Mouse (Mus musculus) embryonic facial prominence, embryonic 12.5 days (tissue): ENCODE measurements around the gene Foxp2. TPM values are rescaled to one million over a fixed set of nuclear protein-coding genes. Genes with fewer than 3 reads are reported as not detected.

Experiments used
- ATAC-seq: fragments of 200-750 bp; cut with Nextera tagmentation; 2 replicates; pipeline ENCODE4 v1.8.0; 2017; ENCODE audit not compliant: insufficient number of reproducible peaks, insufficient read depth, low FRiP score, low TSS enrichment
- H3K27ac ChIP-seq: fragments of 300-500 bp; sonication (generic); 2 replicates; pipeline ENCODE4 v1.5.1; 2016; ENCODE audit warnings: mild to moderate bottlenecking
- H3K27me3 ChIP-seq: fragments of 300-500 bp; sonication (generic); 2 replicates; pipeline ENCODE4 v1.6.1; 2016; ENCODE audit warnings: mild to moderate bottlenecking, moderate library complexity
- H3K36me3 ChIP-seq: fragments of 300-500 bp; sonication (generic); 2 replicates; pipeline ENCODE4 v1.6.1; 2016; ENCODE audit warnings: mild to moderate bottlenecking
- H3K4me1 ChIP-seq: fragments of 300-500 bp; sonication (generic); 2 replicates; pipeline ENCODE4 v1.6.1; 2016
- H3K4me2 ChIP-seq: fragments of 300-500 bp; sonication (generic); replicated peaks from 2 replicates; pipeline ENCODE4 v1.6.1; 2016; ENCODE audit warnings: mild to moderate bottlenecking, moderate library complexity
- H3K4me3 ChIP-seq: fragments of 300-500 bp; sonication (generic); 2 replicates; pipeline ENCODE4 v1.5.1; 2016; ENCODE audit warnings: mild to moderate bottlenecking
- H3K9ac ChIP-seq: fragments of 300-500 bp; sonication (generic); 2 replicates; pipeline ENCODE4 v1.6.1; 2016; ENCODE audit warnings: mild to moderate bottlenecking, moderate library complexity
- H3K9me3 ChIP-seq: fragments of 300-500 bp; sonication (generic); 2 replicates; pipeline ENCODE4 v1.6.1; 2016; ENCODE audit warnings: mild to moderate bottlenecking, moderate library complexity
- WGBS: fragments of 180-500 bp; shearing (Covaris S2); methylation state at CpG from one replicate; pipeline ENCODE4 v1.1.7; 2016; 5-methylcytosine and 5-hydroxymethylcytosine counted together
- polyA plus RNA-seq: library from polyadenylated mRNA; unstranded; fragments of >200 nt; fragmentation: Nextera tagmentation; extraction: Ambion mirVana; gene quantifications from 2 replicates; pipeline ENCODE4 v1.2.1, GENCODE M21; 2016

Gene Foxp2
- polyA plus RNA-seq, 1 experiment from 2014 or later = 67.4 TPM

GRCm38 (mm10) chr6:15130142-15130541 is 229.0 kb downstream of the Foxp2 start:
- H3K27ac ChIP-seq = no peak overlapping the region
- ATAC-seq = no peak
- H3K9ac ChIP-seq = no peak overlapping the region
- no peaks in the 10 kb centered on the region for H3K27me3 ChIP-seq
- WGBS = 51% methylated on average over 2 of the region's 2 CpGs
- H3K4me2 ChIP-seq = no peak overlapping the region
- no peaks in the 10 kb centered on the region for H3K4me1 ChIP-seq
- no peaks in the 10 kb centered on the region for H3K9me3 ChIP-seq
- H3K4me3 ChIP-seq = no peak overlapping the region
- no peaks in the 10 kb centered on the region for H3K36me3 ChIP-seq

- Histone ChIP-seq H3K27me3 (no peaks in the 10 kb centered on the region), H3K4me2 (no peak overlapping the region), H3K4me3 (no peak overlapping the region), H3K4me1 (no peaks in the 10 kb centered on the region), H3K9me3 (no peaks in the 10 kb centered on the region), H3K27ac (no peak overlapping the region), H3K9ac (no peak overlapping the region), H3K36me3 (no peaks in the 10 kb centered on the region)
- ATAC-seq = no peak
- 38% methylated on average over 1 of the region's 1 CpGs for WGBS
These were observed 240.9 kb downstream of the Foxp2 start for GRCm38 (mm10) chr6:15142094-15142493.

- Histone ChIP-seq H3K4me2 (no peak overlapping the region), H3K9ac (no peak overlapping the region), H3K4me3 (no peak overlapping the region), H3K9me3 (no peaks in the 10 kb centered on the region), H3K27ac (no peak overlapping the region), H3K4me1 (no peaks in the 10 kb centered on the region), H3K36me3 (no peaks in the 10 kb centered on the region), H3K27me3 (no peaks in the 10 kb centered on the region)
- WGBS = 74% methylated on average over 3 of the region's 3 CpGs
- ATAC-seq = no peak
These were observed 250.5 kb downstream of the Foxp2 start for GRCm38 (mm10) chr6:15151619-15152018.

- Histone ChIP-seq H3K4me3 (no peak overlapping the region), H3K4me1 (no peaks in the 10 kb centered on the region), H3K36me3 (no peaks in the 10 kb centered on the region), H3K4me2 (no peak overlapping the region), H3K9ac (no peak overlapping the region), H3K27me3 (no peaks in the 10 kb centered on the region), H3K27ac (no peak overlapping the region), H3K9me3 (no peaks in the 10 kb centered on the region)
- no peak for ATAC-seq
- 88% methylated on average over 2 of the region's 2 CpGs for WGBS
These were observed 262.4 kb downstream of the Foxp2 start for GRCm38 (mm10) chr6:15163508-15164053.

DNA sequence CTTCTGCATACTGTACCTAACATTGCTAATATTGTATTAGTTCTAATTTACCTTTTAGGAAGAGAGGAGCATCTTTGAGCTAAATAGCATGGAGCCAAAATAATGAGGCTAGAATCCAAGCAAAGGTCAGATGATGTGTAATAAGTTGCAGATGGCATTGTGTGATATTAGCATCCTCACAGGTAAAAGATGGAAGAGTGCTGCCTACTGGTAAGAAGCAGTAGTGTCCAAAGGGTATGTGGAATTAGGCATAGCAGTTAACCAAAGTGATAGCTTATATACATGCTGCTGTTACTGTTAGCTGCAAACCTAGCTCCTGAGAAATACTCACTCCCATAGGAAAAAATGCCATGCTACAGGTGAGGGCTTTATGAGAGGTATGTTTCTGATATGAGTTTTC is 275.6 kb downstream of the Foxp2 start:
- no peak overlapping the region for H3K4me3 ChIP-seq
- no peak for ATAC-seq

GRCm38 (mm10) chr6:15192877-15193276 is 291.7 kb downstream of the Foxp2 start:
- 52% methylated on average over 5 of the region's 5 CpGs for WGBS
- H3K9me3 ChIP-seq = no peaks in the 10 kb centered on the region
- H3K36me3 ChIP-seq = no peaks in the 10 kb centered on the region
- peaks cover 11% of the 10 kb centered on the region for H3K4me1 ChIP-seq
- H3K4me2 ChIP-seq = no peak overlapping the region
- ATAC-seq = no peak
- H3K27me3 ChIP-seq = no peaks in the 10 kb centered on the region
- H3K4me3 ChIP-seq = no peak overlapping the region
- H3K27ac ChIP-seq = no peak overlapping the region
- no peak overlapping the region for H3K9ac ChIP-seq

More for the DNA sequence above, 275.6 kb downstream of the Foxp2 start:
- H3K4me1 ChIP-seq = no peaks in the 10 kb centered on the region
- no peak overlapping the region for H3K4me2 ChIP-seq
- no peaks in the 10 kb centered on the region for H3K27me3 ChIP-seq
- no peaks in the 10 kb centered on the region for H3K9me3 ChIP-seq
- H3K9ac ChIP-seq = no peak overlapping the region
- no peaks in the 10 kb centered on the region for H3K36me3 ChIP-seq
- H3K27ac ChIP-seq = no peak overlapping the region

GRCm38 (mm10) chr6:15242176-15242942 is 341.2 kb downstream of the Foxp2 start:
- Histone ChIP-seq H3K9me3 (no peaks in the 10 kb centered on the region), H3K4me2 (no peak overlapping the region), H3K27me3 (no peaks in the 10 kb centered on the region), H3K4me3 (no peak overlapping the region), H3K9ac (no peak overlapping the region), H3K4me1 (no peaks in the 10 kb centered on the region), H3K36me3 (no peaks in the 10 kb centered on the region), H3K27ac (no peak overlapping the region)
- WGBS = 74% methylated on average over 10 of the region's 10 CpGs
- no peak for ATAC-seq

DNA sequence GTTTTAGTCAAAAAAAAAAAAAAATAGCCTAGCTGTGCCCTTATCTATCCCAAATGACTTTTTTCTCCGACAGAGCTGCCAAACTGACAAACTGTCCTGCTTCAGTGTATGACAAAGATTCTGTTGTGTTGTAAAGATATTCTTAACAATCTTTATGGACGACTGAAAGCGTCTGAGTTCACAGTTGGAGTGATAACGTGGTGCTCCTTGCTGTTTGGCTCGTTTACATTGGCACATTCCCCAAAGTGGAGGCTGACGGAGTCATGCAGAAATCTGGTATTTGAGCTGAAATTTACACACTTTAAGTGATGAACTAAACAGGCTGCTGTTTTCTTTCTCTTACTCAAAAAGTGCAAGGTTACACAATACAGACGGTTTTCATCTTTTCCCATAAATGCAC is 356.2 kb downstream of the Foxp2 start:
- Histone ChIP-seq H3K9ac (no peak overlapping the region), H3K27ac (no peak overlapping the region), H3K4me2 (no peak overlapping the region; the same call in 1 of the 2 replicates), H3K36me3 (no peaks in the 10 kb centered on the region), H3K9me3 (no peaks in the 10 kb centered on the region), H3K4me3 (no peak overlapping the region), H3K27me3 (no peaks in the 10 kb centered on the region), H3K4me1 (no peaks in the 10 kb centered on the region; the same call in 1 of the 2 replicates)
- no peak for ATAC-seq
- 17% methylated on average over 7 of the region's 7 CpGs for WGBS

DNA sequence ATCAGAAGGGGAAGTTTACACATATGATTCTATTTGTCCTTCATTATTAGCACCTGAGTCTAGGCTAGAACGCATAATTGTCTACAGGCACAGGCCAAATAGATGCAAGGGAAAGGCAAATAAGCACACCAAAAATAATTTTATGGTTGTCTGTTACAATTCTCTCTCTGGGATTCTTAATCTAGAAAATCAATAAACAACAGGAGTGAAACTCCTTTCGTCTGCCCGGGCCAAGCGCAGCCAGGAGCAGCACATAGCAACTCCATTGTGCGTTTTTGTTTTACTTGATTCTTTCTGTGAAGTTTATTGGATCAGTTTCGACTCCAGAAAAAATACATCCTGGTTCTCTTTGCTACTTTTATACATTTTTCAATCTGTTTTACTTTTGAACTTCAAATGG is 356.7 kb downstream of the Foxp2 start:
- Histone ChIP-seq H3K9me3 (no peaks in the 10 kb centered on the region), H3K9ac (no peak overlapping the region), H3K4me1 (no peaks in the 10 kb centered on the region; the same call in 1 of the 2 replicates), H3K27ac (no peak overlapping the region), H3K4me2 (no peak overlapping the region; the same call in 1 of the 2 replicates), H3K27me3 (no peaks in the 10 kb centered on the region), H3K4me3 (no peak overlapping the region), H3K36me3 (no peaks in the 10 kb centered on the region)
- ATAC-seq = no peak
- 26% methylated on average over 6 of the region's 6 CpGs for WGBS

DNA sequence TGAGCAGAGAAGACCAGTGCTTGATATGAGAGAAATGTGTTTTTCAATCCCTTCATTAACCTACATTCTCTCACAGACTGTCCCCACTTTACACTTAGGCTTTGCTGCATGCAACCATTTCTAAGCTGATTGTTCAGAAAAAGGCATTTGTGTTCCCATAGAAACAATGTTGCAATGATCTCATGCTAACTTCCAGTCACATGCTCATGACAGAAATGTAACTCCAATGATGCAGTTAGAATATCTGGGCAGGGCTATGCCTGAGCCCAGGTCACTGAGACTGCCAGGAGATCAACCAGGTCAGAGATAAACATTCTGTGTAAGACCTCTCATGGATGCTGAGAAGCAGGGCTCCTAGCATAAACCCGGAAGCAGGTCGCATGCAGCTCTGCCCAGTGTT is 367.0 kb downstream of the Foxp2 start:
- Histone ChIP-seq H3K4me1 (no peaks in the 10 kb centered on the region), H3K4me2 (no peak overlapping the region), H3K9me3 (no peaks in the 10 kb centered on the region), H3K9ac (no peak overlapping the region), H3K27ac (no peak overlapping the region), H3K36me3 (no peaks in the 10 kb centered on the region), H3K27me3 (no peaks in the 10 kb centered on the region), H3K4me3 (no peak overlapping the region)
- 87% methylated on average over 2 of the region's 2 CpGs for WGBS
- no peak for ATAC-seq

DNA sequence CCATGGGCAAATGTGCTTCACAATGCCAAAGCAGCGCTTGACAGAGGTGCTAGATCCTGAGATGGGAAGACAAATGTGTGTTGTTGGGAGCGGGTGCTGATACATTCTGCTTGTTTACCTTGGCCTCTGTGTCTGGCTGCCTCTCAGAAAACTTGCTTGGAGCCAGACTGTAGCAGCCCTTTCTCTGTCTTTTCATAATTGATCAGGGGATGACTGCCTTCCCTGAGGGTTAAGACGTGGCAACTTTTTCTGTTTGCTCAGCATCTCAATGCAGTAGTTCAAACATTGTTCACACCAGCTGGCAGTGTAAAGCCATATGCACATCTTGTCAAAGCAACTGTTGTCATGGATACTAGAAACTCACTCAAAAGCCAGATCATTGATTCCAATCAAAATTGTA is 384.1 kb downstream of the Foxp2 start:
- H3K9me3 ChIP-seq = no peaks in the 10 kb centered on the region
- no peaks in the 10 kb centered on the region for H3K27me3 ChIP-seq
- peaks cover 7% of the 10 kb centered on the region; the same call in 1 of the 2 replicates for H3K4me1 ChIP-seq
- no peak overlapping the region for H3K27ac ChIP-seq
- H3K4me3 ChIP-seq = no peak overlapping the region
- no peak overlapping the region for H3K9ac ChIP-seq
- no peak overlapping the region for H3K4me2 ChIP-seq
- no peak for ATAC-seq
- 37% methylated on average over 3 of the region's 3 CpGs for WGBS
- no peaks in the 10 kb centered on the region for H3K36me3 ChIP-seq

DNA sequence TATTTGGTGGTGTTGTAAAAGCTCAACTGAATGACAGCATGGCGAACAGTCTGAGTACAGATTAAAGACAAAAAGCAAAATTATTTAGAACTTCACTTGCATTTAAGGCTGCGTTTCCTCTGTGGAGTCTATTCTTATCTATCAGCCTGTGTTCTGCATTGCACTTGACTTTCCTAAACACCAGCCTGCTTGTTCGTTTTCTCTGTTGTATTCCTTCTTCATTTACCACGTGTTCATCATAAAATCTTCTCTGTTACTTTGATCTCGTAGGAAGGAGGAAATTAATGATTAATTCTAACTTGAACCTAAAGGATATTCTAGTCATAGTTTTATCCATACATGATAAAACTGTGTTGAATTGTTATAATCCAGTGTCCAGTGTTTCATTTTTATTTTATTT is 392.9 kb downstream of the Foxp2 start:
- H3K27ac ChIP-seq = no peak overlapping the region
- WGBS = 81% methylated on average over 5 of the region's 5 CpGs
- H3K9me3 ChIP-seq = no peaks in the 10 kb centered on the region
- H3K4me2 ChIP-seq = no peak overlapping the region
- no peaks in the 10 kb centered on the region for H3K36me3 ChIP-seq
- H3K9ac ChIP-seq = no peak overlapping the region
- H3K4me1 ChIP-seq = no peaks in the 10 kb centered on the region
- no peaks in the 10 kb centered on the region for H3K27me3 ChIP-seq
- H3K4me3 ChIP-seq = no peak overlapping the region
- ATAC-seq = no peak
